In the genomic region with DNA sequence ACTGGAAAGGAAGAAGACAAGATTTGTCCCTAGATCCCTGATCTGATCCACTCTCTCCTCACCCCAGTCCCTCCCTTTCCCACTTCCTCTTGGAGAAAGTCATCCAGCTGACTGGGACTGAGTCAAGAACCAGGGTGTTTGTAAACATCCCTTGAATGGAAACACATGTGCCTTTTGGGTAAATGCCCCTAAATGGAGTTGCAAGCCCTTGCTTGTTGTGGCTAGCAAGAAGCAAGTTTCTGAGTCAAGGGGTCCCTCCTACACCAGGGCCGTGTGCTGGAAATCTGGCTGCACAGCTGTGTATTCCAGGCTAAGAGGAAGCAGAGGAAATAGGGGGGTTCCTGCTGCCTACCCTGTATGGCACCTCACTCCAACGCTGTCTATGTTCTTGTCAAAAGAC, we compare ENCODE assay signal across 20 mouse cellular contexts.
DNase-seq lines count a peak whose midpoint lies in the region; ATAC-seq lines count a peak whose summit lies in the region.
"Had no signal": no experiment of that assay in that cellular context is flagged by ENCODE, and none has a peak within 500 bp of the region (broad histone marks: within the 10 kb centered on the region; RNA-seq: fewer than 3 reads in every experiment).

No protein-coding gene starts in this region.

- H3K4me1 ChIP-seq in heart, embryonic 11.5 days (ENCODE audit: control insufficient read depth, insufficient read depth, low read length) = no peaks in the 10 kb centered on the region
- peaks cover 11% of the 10 kb centered on the region; the same call in 1 of the 2 replicates for H3K4me1 ChIP-seq in brown adipose tissue, adult 24 weeks (ENCODE audit: control insufficient read depth, insufficient read depth, insufficient read length, low read length)
- 0 out of 2 replicates have a peak, but pooled peaks cover 4% of the 10 kb centered on the region for H3K4me1 ChIP-seq in forebrain, embryonic 16.5 days (replicated peaks; ENCODE audit: control insufficient read depth, insufficient read depth, low read length)

- WGBS in heart, embryonic 11.5 days (ENCODE audit: insufficient replicate concordance) = 54% methylated on average over 2 of the region's 2 CpGs
- 89% methylated on average over 2 of the region's 2 CpGs for WGBS in forebrain, embryonic 16.5 days

- no peak for ATAC-seq in heart, embryonic 11.5 days (replicated peaks; ENCODE audit: insufficient number of reproducible peaks, low FRiP score, low TSS enrichment)
- no peak for ATAC-seq in forebrain, embryonic 16.5 days
- ATAC-seq: CD4-positive, CD25-positive, alpha-beta regulatory T cell, adult 4 months; hindbrain, embryonic 16.5 days had no signal

- H3K27me3 ChIP-seq in heart, embryonic 11.5 days (ENCODE audit: control insufficient read depth, insufficient read depth, low read length) = no peaks in the 10 kb centered on the region
- H3K27me3 ChIP-seq in forebrain, embryonic 16.5 days (replicated peaks; ENCODE audit: control insufficient read depth, insufficient read depth, low read length) = no peaks in the 10 kb centered on the region
- H3K27me3 ChIP-seq: embryonic facial prominence, embryonic 12.5 days; neural tube, embryonic 13.5 days had no signal

- no peaks in the 10 kb centered on the region for H3K36me3 ChIP-seq in heart, embryonic 11.5 days (ENCODE audit: control insufficient read depth, insufficient read depth, low read length)
- H3K36me3 ChIP-seq in forebrain, embryonic 16.5 days (ENCODE audit: control insufficient read depth, insufficient read depth) = no peaks in the 10 kb centered on the region
- H3K36me3 ChIP-seq: embryonic facial prominence, embryonic 12.5 days; G1E; neural tube, embryonic 13.5 days had no signal

- no peak overlapping the region for H3K4me3 ChIP-seq in heart, embryonic 11.5 days (ENCODE audit: low read depth, low read length)
- no peak overlapping the region for H3K4me3 ChIP-seq in brown adipose tissue, adult 24 weeks (ENCODE audit: insufficient read depth, low read depth, low read length)
- H3K4me3 ChIP-seq in forebrain, embryonic 16.5 days (replicated peaks; ENCODE audit: low read length) = no peak overlapping the region
- H3K4me3 ChIP-seq: embryonic facial prominence, embryonic 12.5 days; neural tube, embryonic 13.5 days had no signal

- H3K4me2 ChIP-seq in heart, embryonic 11.5 days = no peak overlapping the region
- no peak overlapping the region for H3K4me2 ChIP-seq in forebrain, embryonic 16.5 days (ENCODE audit: low read length)
- H3K4me2 ChIP-seq: embryonic facial prominence, embryonic 12.5 days; midbrain, embryonic 11.5 days; neural tube, embryonic 13.5 days had no signal

- DNase-seq in heart, adult 9 months (ENCODE audit: low spot score in 2 of 2) = peak; percentile 46 to 66
- peak; percentile 89 for DNase-seq in NIH3T3 (ENCODE audit: low read depth)
- DNase-seq in lung, postnatal 14 days = peak; percentile 45
- DNase-seq in spleen, postnatal 4 days (ENCODE audit: low spot score in 2 of 2) = no peak
- no peak for DNase-seq in adrenal gland, adult 8-10 months
- DNase-seq: adrenal gland, postnatal 14 days; cerebellum, adult 18-20 months; heart, postnatal 14 days; right cerebral cortex, postnatal 14 days; thymus, adult 18-20 months had no signal

- no peak overlapping the region for H3K9ac ChIP-seq in heart, embryonic 11.5 days (ENCODE audit: low read depth, low read length)
- H3K9ac ChIP-seq in forebrain, embryonic 16.5 days (replicated peaks; ENCODE audit: low read depth, low read length) = no peak overlapping the region
- H3K9ac ChIP-seq: embryonic facial prominence, embryonic 12.5 days; neural tube, embryonic 13.5 days had no signal

- no peak overlapping the region for H3K27ac ChIP-seq in heart, embryonic 11.5 days (ENCODE audit: low read depth, low read length)
- H3K27ac ChIP-seq in brown adipose tissue, adult 24 weeks (replicated peaks; ENCODE audit: low read depth, low read length) = peak overlapping the region; percentile 73; the same call in 1 of the 2 replicates
- H3K27ac ChIP-seq in forebrain, embryonic 16.5 days (ENCODE audit: low read length) = no peak overlapping the region
- H3K27ac ChIP-seq: embryonic facial prominence, embryonic 12.5 days; macrophage; neural tube, embryonic 13.5 days had no signal

- no peaks in the 10 kb centered on the region for H3K9me3 ChIP-seq in heart, embryonic 11.5 days (replicated peaks; ENCODE audit: control insufficient read depth, low read length)
- H3K9me3 ChIP-seq in forebrain, embryonic 16.5 days (ENCODE audit: control insufficient read depth, low read length) = no peaks in the 10 kb centered on the region
- H3K9me3 ChIP-seq: embryonic facial prominence, embryonic 12.5 days; neural tube, embryonic 13.5 days had no signal

Comparison
In these comparisons a context has a peak if more than half of its experiments do, and no peak if none do; other contexts are left out.
1. DNase-seq: peak in heart, adult 9 months (2 of 2), NIH3T3 (single experiment) and lung, postnatal 14 days (single experiment); none in spleen, postnatal 4 days (0 of 2) and adrenal gland, adult 8-10 months (single experiment).